Mouse (Mus musculus): Measurements from ENCODE around the gene Cers5. TPM values are rescaled to one million over a fixed set of nuclear protein-coding genes. Genes with fewer than 3 reads are reported as not detected.

Gene Cers5
- polyA plus RNA-seq, 1 experiment, result 23.4 TPM

- H3K4me1 ChIP-seq (ENCODE audit: control insufficient read depth, insufficient read depth, low read length), result no peaks in the 10 kb centered on the region
- no peaks in the 10 kb centered on the region for H3K27me3 ChIP-seq (ENCODE audit: control insufficient read depth, insufficient read depth, low read length)
- H3K4me3 ChIP-seq (ENCODE audit: control insufficient read depth, low read depth, low read length), result no peak overlapping the region
- no peaks in the 10 kb centered on the region for H3K36me3 ChIP-seq (ENCODE audit: control insufficient read depth, insufficient read depth, low read length)
- no peak overlapping the region for H3K27ac ChIP-seq (ENCODE audit: control insufficient read depth, insufficient read depth, low read depth, low read length)
- TF ChIP-seq POLR2A (IDR thresholded peaks at IDR 0.05; ENCODE audit: control insufficient read depth, low read depth, low read length), result no peak
- TF ChIP-seq CTCF (IDR thresholded peaks at IDR 0.05; ENCODE audit: control insufficient read depth, insufficient read depth, insufficient replicate concordance, low read depth, low read length), result no peak
These were observed 41.0 kb upstream of the Cers5 start for GRCm38 (mm10) chr15:99813639-99814038.

GRCm38 (mm10) chr15:99812097-99812496, 39.4 kb upstream of the Cers5 start:
- no peaks in the 10 kb centered on the region for H3K36me3 ChIP-seq (ENCODE audit: control insufficient read depth, insufficient read depth, low read length)

GRCm38 (mm10) chr15:99807776-99808735, 35.4 kb upstream of the Cers5 start:
- H3K27ac ChIP-seq (ENCODE audit: control insufficient read depth, insufficient read depth, low read depth, low read length), result no peak overlapping the region
- no peak overlapping the region for H3K4me3 ChIP-seq (ENCODE audit: control insufficient read depth, low read depth, low read length)
- no peak for TF ChIP-seq POLR2A (IDR thresholded peaks at IDR 0.05; ENCODE audit: control insufficient read depth, low read depth, low read length)
- H3K4me1 ChIP-seq (ENCODE audit: control insufficient read depth, insufficient read depth, low read length), result no peaks in the 10 kb centered on the region
- no peaks in the 10 kb centered on the region for H3K36me3 ChIP-seq (ENCODE audit: control insufficient read depth, insufficient read depth, low read length)
- no peaks in the 10 kb centered on the region for H3K27me3 ChIP-seq (ENCODE audit: control insufficient read depth, insufficient read depth, low read length)

More at GRCm38 (mm10) chr15:99812097-99812496, 39.4 kb upstream of the Cers5 start:
- TF ChIP-seq POLR2A (IDR thresholded peaks at IDR 0.05; ENCODE audit: control insufficient read depth, low read depth, low read length) (no peak), CTCF (IDR thresholded peaks at IDR 0.05; ENCODE audit: control insufficient read depth, insufficient read depth, insufficient replicate concordance, low read depth, low read length) (no peak)
- no peak overlapping the region for H3K27ac ChIP-seq (ENCODE audit: control insufficient read depth, insufficient read depth, low read depth, low read length)
- no peak overlapping the region for H3K4me3 ChIP-seq (ENCODE audit: control insufficient read depth, low read depth, low read length)
- no peaks in the 10 kb centered on the region for H3K4me1 ChIP-seq (ENCODE audit: control insufficient read depth, insufficient read depth, low read length)
- no peaks in the 10 kb centered on the region for H3K27me3 ChIP-seq (ENCODE audit: control insufficient read depth, insufficient read depth, low read length)

GRCm38 (mm10) chr15:99806171-99806570, 33.5 kb upstream of the Cers5 start:
- Histone ChIP-seq H3K27ac (ENCODE audit: control insufficient read depth, insufficient read depth, low read depth, low read length) (no peak overlapping the region), H3K27me3 (ENCODE audit: control insufficient read depth, insufficient read depth, low read length) (no peaks in the 10 kb centered on the region), H3K4me3 (ENCODE audit: control insufficient read depth, low read depth, low read length) (no peak overlapping the region), H3K36me3 (ENCODE audit: control insufficient read depth, insufficient read depth, low read length) (no peaks in the 10 kb centered on the region), H3K4me1 (ENCODE audit: control insufficient read depth, insufficient read depth, low read length) (no peaks in the 10 kb centered on the region)
- TF ChIP-seq CTCF (IDR thresholded peaks at IDR 0.05; ENCODE audit: control insufficient read depth, insufficient read depth, insufficient replicate concordance, low read depth, low read length), result no peak
- no peak for TF ChIP-seq POLR2A (IDR thresholded peaks at IDR 0.05; ENCODE audit: control insufficient read depth, low read depth, low read length)

- Histone ChIP-seq H3K27me3 (ENCODE audit: control insufficient read depth, insufficient read depth, low read length) (no peaks in the 10 kb centered on the region), H3K27ac (ENCODE audit: control insufficient read depth, insufficient read depth, low read depth, low read length) (no peak overlapping the region), H3K36me3 (ENCODE audit: control insufficient read depth, insufficient read depth, low read length) (no peaks in the 10 kb centered on the region), H3K4me3 (ENCODE audit: control insufficient read depth, low read depth, low read length) (no peak overlapping the region), H3K4me1 (ENCODE audit: control insufficient read depth, insufficient read depth, low read length) (no peaks in the 10 kb centered on the region)
- TF ChIP-seq POLR2A (IDR thresholded peaks at IDR 0.05; ENCODE audit: control insufficient read depth, low read depth, low read length) (no peak), CTCF (IDR thresholded peaks at IDR 0.05; ENCODE audit: control insufficient read depth, insufficient read depth, insufficient replicate concordance, low read depth, low read length) (no peak)
These were observed 33.0 kb upstream of the Cers5 start for GRCm38 (mm10) chr15:99805673-99806072.

GRCm38 (mm10) chr15:99803186-99803644, 30.5 kb upstream of the Cers5 start:
- H3K4me1 ChIP-seq (ENCODE audit: control insufficient read depth, insufficient read depth, low read length), result no peaks in the 10 kb centered on the region
- H3K4me3 ChIP-seq (ENCODE audit: control insufficient read depth, low read depth, low read length), result no peak overlapping the region
- H3K36me3 ChIP-seq (ENCODE audit: control insufficient read depth, insufficient read depth, low read length), result no peaks in the 10 kb centered on the region
- H3K27ac ChIP-seq (ENCODE audit: control insufficient read depth, insufficient read depth, low read depth, low read length), result no peak overlapping the region
- no peaks in the 10 kb centered on the region for H3K27me3 ChIP-seq (ENCODE audit: control insufficient read depth, insufficient read depth, low read length)
- TF ChIP-seq CTCF (IDR thresholded peaks at IDR 0.05; ENCODE audit: control insufficient read depth, insufficient read depth, insufficient replicate concordance, low read depth, low read length), result no peak
- TF ChIP-seq POLR2A (IDR thresholded peaks at IDR 0.05; ENCODE audit: control insufficient read depth, low read depth, low read length), result no peak

GRCm38 (mm10) chr15:99801885-99802572, 29.3 kb upstream of the Cers5 start:
- no peak for TF ChIP-seq POLR2A (IDR thresholded peaks at IDR 0.05; ENCODE audit: control insufficient read depth, low read depth, low read length)
- no peak for TF ChIP-seq CTCF (IDR thresholded peaks at IDR 0.05; ENCODE audit: control insufficient read depth, insufficient read depth, insufficient replicate concordance, low read depth, low read length)
- Histone ChIP-seq H3K4me1 (ENCODE audit: control insufficient read depth, insufficient read depth, low read length) (no peaks in the 10 kb centered on the region), H3K27ac (ENCODE audit: control insufficient read depth, insufficient read depth, low read depth, low read length) (no peak overlapping the region), H3K4me3 (ENCODE audit: control insufficient read depth, low read depth, low read length) (no peak overlapping the region), H3K36me3 (ENCODE audit: control insufficient read depth, insufficient read depth, low read length) (no peaks in the 10 kb centered on the region), H3K27me3 (ENCODE audit: control insufficient read depth, insufficient read depth, low read length) (no peaks in the 10 kb centered on the region)
